Mouse (Mus musculus) layer of hippocampus, postnatal 10 days (tissue): Measurements from ENCODE around the gene Nqo2. TPM values are rescaled to one million over a fixed set of nuclear protein-coding genes. Genes with fewer than 3 reads are reported as not detected.
A peak's percentile ranks its signal among the peaks of the same experiment; 100 is the strongest.
"Not testable (repeated sequence)": the region's sequence is repeated elsewhere in the genome, so short reads cannot be mapped to it uniquely, and the experiment has no call there.

ENCODE experiments used
- DNase-seq, 2 experiments: peaks; one replicate each; pipeline ENCODE4 v3.0.0; 2021; ENCODE audit warnings: low spot score in 2 of 2
- long read RNA-seq: library from polyadenylated mRNA; stranded (forward); transcript quantifications from one replicate; pipeline ENCODE4 v2.0.0, GENCODE M21; 2023
- total RNA-seq, 2 experiments: library from RNA; stranded (reverse); gene quantifications; 2 replicates each; pipeline ENCODE4 v1.2.3; 2021

The Nqo2 gene
- 1 to 10 TPM; 6.4 to 7.4 TPM for total RNA-seq
- long read RNA-seq, partial matches to known transcripts = 0 of 10 reads
- long read RNA-seq, other reads (novel, unspliced or antisense) = 4 of 10 reads

DNA sequence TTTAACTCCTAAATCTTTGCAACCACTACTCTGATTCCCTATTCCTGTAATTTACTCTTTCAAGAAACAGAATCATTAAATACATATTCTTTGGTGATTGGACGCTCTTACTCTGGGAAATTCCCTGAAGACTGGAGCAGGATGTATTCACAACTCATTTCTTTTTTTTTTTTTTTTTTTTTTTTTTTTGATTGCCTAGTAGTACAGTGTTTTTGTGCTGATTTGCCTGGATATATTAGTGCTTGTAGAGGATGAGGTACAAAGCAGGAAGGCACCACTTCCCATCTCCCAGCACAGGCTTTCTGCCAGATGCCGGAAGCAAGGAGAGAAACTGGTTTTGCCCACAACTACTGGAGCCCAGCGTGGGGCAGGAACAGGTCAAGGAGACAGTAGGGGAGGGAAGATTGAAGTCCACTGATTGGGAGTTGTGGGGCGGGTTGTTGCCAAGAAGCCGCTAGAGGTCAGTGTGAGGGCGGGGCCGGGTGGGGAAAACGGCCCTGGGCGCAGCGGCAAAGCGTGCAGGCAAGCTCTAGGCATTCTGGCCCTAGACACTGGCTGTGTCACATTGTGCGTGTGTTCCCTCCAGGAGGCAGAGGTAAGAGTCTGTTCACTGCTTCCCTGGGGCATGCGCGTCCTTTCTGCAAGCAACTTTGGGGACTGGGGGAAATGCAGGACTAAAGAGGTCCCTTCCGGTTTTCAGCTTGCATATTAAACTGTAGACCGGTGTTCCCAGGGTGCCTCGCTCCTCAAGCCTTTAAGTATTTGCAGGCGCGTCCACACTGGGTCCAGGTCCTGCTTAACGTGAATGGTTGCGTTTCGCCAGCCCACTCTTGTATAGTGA, at the start of gene Nqo2:
Gene Nqo2 (plus strand): TSS at position 482 of the 841 bp plus-strand sequence.
- peak; percentile 62 to 64 for DNase-seq

GRCm38 (mm10) chr13:33921041-33921440, 43.4 kb upstream of the Nqo2 start:
- DNase-seq = no peak

DNA sequence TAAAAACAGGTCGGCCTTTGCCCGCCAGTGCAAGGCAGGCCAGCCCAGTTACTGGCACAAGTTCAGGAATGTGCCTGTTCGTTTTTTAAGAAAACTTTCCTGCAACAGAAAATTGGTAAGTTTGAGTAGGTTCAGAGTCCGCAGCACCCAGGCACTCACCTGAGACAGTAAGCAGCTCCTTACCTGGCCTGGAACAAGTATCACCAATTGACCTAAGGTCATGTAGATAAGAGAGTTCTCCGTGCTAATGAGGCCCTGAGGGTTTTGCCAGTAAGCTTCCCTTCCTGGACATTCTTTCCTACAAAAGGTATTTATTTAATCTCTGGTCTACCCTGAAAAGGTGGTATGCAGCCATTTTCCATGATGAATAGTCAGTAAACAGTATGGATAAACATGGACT, 42.8 kb upstream of the Nqo2 start:
- no peak for DNase-seq

- no peak for DNase-seq
These were observed 34.2 kb upstream of the Nqo2 start for GRCm38 (mm10) chr13:33930281-33930680.

DNA sequence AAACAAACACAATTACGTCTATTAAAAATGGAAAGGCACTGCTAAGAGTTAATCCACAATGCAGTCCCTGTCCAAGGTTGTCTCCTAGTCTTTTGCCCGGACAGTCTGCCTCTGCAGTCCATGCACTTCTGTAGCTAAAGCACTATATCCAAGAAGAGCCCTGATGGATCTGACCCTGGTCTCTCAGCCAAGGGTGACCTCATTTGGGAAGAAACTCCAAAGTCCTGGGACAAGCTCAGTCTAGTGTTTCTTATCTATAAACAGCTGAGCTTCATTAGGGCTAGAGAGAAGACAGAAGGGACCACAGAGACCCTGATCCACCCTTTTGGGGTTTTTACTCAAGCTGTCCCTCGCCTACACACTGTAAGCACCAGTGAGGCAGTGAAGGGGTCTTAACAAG, 33.6 kb upstream of the Nqo2 start:
- DNase-seq = no peak

- DNase-seq = no peak
These were observed 29.7 kb upstream of the Nqo2 start for GRCm38 (mm10) chr13:33934743-33935142.

DNA sequence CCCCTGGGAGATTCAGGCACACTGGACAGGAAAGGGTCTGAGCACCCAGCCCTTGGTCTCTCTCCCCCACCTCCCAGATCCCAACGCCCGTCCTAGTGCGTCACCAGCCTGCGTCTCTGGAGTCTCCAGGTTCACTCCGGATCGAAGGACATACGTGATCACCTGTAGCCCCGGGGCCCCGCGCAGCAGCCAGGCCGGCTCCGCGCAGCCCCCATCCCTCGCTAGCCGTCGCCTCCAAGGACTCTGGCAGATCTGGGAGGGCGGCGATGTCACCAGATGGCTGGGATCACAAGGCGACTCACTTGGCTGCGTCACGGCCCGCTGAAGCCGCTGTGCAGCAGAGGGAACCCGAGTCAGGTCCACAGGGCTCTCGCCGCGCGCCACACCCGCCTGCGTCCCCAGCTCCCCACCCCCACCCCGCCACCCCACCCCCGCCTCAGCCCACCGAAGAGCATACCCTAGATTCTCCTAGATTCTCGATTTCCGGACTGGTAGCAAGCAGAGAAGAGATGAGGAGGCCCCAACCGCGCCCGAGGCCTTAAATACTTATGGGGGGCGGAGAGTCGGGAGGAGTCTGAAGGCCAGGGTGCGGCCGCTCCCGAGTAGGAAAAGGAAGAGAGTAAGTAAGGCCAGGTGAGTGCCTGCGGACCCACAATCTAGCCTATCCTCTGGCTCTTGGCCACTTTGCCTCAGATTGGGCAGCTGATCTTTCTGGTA, 28.9 kb upstream of the Nqo2 start:
- DNase-seq = peak; percentile 50 to 56

GRCm38 (mm10) chr13:33937151-33937550, 27.3 kb upstream of the Nqo2 start:
- DNase-seq = no peak

- not testable (repeated sequence) for DNase-seq
These were observed 26.9 kb upstream of the Nqo2 start for GRCm38 (mm10) chr13:33937587-33937986.

GRCm38 (mm10) chr13:33941288-33941808, 23.1 kb upstream of the Nqo2 start:
- no peak for DNase-seq

- DNase-seq = peak in 1 of 2 experiments; percentile 29
These were observed 22.2 kb upstream of the Nqo2 start for GRCm38 (mm10) chr13:33942212-33942779.

- DNase-seq = no peak
These were observed 13.0 kb upstream of the Nqo2 start for GRCm38 (mm10) chr13:33951308-33952074.

- no peak for DNase-seq
These were observed 12.4 kb upstream of the Nqo2 start for GRCm38 (mm10) chr13:33952075-33952449.

DNA sequence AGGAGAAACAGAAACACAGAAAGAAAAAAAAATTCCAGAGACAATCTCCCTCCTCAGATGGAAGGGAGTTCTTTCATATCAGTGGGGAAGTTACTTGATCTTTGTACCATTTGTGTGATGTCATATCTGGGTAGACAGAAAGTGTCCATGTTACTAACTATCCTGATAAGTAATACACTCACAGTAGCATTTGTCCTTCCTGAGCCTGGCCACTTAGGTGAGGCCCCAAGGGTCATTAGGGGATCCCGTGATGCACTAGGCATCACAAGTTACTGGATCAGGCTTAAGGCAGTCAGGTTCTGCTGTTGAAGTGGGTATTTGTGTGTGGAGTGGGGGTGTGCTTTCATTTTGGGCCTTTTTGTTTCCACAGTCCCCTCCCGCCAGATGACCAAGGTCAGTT, 11.5 kb upstream of the Nqo2 start:
- DNase-seq = no peak

DNA sequence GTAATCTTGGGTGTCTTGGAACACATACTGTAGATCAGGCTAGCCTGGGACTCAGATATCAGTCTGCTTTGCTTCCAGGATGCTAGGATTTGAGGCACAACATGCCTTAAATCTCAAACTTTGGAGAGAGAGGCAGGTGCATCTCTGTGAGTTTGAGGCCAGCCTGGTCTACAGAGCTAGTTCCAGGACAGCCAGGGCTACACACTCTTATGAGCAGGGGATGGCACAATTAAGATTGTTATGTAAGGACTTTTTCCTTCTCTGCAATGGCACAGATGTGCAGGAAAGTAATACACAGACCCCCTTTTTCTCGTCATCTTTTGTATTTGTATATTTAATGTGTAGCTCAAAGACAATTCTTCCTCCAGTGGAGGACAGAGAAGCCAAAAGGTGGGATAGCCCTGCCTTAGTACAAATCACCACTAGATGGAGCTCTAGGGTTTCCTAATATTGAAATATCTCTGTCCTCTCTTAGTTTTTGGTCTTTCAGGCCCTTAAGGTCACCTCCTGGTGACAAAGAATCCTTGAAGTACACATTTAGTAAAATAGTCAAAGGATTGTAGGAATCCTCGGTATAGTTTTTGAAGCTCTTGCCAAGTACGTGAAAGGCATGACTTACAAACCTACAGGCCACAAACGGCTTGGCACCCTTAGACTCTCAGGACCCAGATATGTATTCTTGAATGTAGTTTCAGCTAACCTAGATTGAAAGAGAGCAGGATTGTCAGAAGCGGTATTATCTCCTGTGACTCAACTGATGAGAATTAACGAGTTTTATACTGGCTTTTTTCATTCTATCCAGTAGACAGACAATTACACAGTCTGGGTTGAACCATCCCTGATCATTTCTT, 7.7 kb upstream of the Nqo2 start:
- DNase-seq = no peak

DNA sequence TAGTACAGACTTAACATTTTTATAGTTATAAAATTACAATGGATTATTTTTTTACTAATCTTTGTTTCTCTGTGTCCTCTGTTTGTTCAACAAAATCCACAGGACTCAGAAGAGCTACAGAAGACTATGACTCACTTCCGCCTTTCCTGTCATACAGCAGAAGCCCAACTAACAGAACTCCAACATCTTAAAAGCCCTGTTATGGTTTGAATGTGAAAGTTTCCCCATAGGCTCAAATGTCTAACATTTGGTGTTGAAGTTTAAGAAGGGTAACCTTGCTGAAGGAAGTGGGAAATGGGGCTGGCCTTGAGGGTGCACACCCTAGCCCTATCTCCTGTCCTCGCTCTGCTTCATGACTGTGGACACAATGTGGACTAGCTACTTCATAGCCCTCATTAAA, 4.7 kb upstream of the Nqo2 start:
- no peak for DNase-seq

DNA sequence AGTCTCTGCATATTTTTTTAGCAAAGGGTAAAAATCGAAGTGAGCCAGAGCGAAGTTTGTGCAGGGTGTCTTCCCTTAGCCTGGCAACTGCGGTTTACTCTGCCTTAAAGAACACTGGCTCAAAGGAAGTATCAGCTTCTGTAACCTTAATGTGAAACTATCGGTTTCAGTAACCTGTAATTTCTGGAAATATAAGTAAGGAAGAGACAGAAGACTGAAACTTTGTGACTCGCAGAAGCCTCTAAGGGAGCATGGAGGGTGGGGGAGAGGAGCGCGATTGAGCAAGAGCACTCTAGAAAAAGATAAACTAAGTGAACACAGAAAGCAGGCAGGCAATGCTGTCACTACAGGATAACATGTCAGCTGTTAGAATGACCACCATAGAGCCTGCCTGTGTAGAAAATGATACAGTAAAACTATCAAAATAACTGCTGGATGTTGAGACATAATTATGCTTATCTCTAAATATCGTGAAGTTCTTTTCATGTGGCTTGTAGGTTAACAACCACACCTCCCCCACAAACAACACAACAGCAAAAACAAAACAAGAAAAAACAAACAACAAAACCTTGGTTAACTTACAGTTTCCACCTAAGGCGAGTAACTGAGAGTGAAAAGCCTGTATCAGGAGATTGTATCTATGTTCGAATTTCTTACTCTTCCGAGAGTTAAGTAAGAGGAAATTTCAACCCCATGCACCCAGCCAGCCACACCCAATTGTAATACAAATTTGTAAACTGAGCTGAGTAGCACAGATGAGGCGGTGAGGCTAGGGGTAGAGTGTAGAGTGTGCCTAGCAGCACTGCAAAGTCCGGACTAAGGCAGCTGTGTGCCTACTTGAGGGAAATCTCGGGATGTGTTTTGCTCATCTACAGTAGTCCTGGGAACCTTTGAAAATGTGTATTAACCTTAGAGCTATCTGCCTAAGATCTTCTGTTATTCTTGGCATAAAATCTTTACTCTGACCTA, 853 bp downstream of the Nqo2 start:
- DNase-seq = no peak

- no peak for DNase-seq
These were observed 1.5 kb downstream of the Nqo2 start for GRCm38 (mm10) chr13:33966025-33966412.

- DNase-seq = no peak
These were observed 2.1 kb downstream of the Nqo2 start for GRCm38 (mm10) chr13:33966574-33966973.
